Mouse (Mus musculus): ENCODE measurements around the gene Ccng2. TPM values are rescaled to one million over a fixed set of nuclear protein-coding genes. Genes with fewer than 3 reads are reported as not detected.

Gene Ccng2
- 63.3 and 66.6 TPM in 2 replicates for polyA plus RNA-seq (2015; fragmentation: Nextera tagmentation; extraction: Ambion mirVana)

DNA sequence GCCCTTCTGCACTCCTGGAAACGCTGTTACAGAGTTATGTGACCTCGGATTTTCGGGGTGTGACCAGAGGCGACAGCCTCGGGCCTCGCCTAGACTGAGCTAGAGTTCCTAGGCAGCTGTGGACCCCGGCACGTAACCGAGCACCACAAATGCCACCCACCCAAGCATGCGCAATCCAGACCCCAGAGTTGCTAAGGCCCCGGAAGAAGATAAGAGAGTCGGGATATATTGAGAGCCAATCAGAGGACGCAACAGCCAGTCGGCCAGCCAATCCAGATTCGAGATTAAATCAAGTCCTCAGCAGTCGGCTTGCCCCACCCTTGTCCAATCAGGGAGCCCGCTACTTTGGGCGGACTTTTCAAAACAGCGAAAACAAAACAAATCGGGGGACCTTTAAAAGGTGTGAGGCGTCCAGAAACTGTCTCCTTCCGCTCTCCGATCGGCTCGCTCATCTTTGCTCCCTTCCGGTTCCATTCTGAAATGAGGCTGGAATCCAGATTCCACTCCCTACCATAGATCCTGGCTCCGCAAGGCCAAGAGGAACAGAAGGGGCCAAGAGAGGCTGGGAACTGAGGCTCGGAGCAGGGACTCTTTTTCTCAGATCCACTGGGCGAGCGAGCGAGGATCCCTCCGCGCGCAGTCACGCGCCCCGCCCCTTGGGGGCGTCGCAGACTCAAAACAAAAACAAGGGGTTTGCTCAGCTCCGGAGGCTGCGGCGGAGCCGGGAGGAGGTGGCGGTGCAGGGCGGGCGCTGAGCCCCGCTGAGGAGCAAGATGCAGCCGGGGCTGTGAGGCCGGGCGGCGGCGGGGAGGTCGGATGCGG is at the start of gene Ccng2:
Gene Ccng2 (plus strand): TSS at position 375 of the 822 bp plus-strand sequence.
- no peaks in the 10 kb centered on the region for H3K27me3 ChIP-seq (replicated peaks; ENCODE audit: control insufficient read depth, insufficient read depth, low read length)
- H3K9me3 ChIP-seq (ENCODE audit: control insufficient read depth, low read length) = no peaks in the 10 kb centered on the region
- peaks cover 14% of the 10 kb centered on the region for H3K4me1 ChIP-seq (ENCODE audit: control insufficient read depth, insufficient read depth, low read depth, low read length)
- peak within 1 kb of the TSS; percentile 95 for H3K27ac ChIP-seq (ENCODE audit: low read depth, low read length)
- ATAC-seq = peak; percentile 98
- peaks cover 13% of the 10 kb centered on the region for H3K36me3 ChIP-seq (ENCODE audit: control insufficient read depth, insufficient read depth, low read length)
- peak within 1 kb of the TSS; percentile 95 for H3K9ac ChIP-seq (ENCODE audit: low read depth, low read length)
- under 1% methylated on average over 54 of the region's 54 CpGs for WGBS
- H3K4me2 ChIP-seq (ENCODE audit: low read length) = peak within 1 kb of the TSS; percentile 70
- H3K4me3 ChIP-seq (ENCODE audit: low read length) = peak within 1 kb of the TSS; percentile 92

- no peak overlapping the region for H3K9ac ChIP-seq (ENCODE audit: low read depth, low read length)
- H3K4me2 ChIP-seq (ENCODE audit: low read length) = no peak overlapping the region
- WGBS = 92% methylated on average over 3 of the region's 3 CpGs
- no peak for ATAC-seq
- H3K4me1 ChIP-seq (ENCODE audit: control insufficient read depth, insufficient read depth, low read depth, low read length) = no peaks in the 10 kb centered on the region
- H3K36me3 ChIP-seq (ENCODE audit: control insufficient read depth, insufficient read depth, low read length) = no peaks in the 10 kb centered on the region
- H3K4me3 ChIP-seq (ENCODE audit: low read length) = no peak overlapping the region
- H3K27me3 ChIP-seq (replicated peaks; ENCODE audit: control insufficient read depth, insufficient read depth, low read length) = no peaks in the 10 kb centered on the region
- H3K9me3 ChIP-seq (ENCODE audit: control insufficient read depth, low read length) = no peaks in the 10 kb centered on the region
- H3K27ac ChIP-seq (ENCODE audit: low read depth, low read length) = no peak overlapping the region
These were observed 48.7 kb upstream of the Ccng2 start for GRCm38 (mm10) chr5:93218375-93218774.

DNA sequence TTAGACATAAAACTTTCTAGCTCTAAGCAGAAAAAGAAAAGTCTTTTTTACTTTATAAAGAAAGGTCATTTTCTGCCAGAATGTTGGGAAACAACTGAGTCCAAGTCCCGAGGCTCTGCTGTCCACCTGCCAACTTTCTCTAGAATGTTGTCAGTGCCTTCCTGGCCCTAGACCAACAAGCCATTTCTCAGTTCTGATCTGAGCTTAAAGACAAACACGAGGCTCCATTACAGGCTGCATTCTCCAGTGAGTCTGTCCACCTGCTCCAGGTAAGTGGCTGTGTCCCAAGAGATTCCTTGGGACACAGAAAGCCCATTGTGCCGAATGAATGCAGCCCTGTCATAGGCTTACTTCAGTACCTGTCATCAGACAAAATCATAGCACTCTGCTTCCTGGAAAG is 45.4 kb upstream of the Ccng2 start:
- H3K27me3 ChIP-seq (replicated peaks; ENCODE audit: control insufficient read depth, insufficient read depth, low read length) = no peaks in the 10 kb centered on the region
- H3K4me1 ChIP-seq (ENCODE audit: control insufficient read depth, insufficient read depth, low read depth, low read length) = no peaks in the 10 kb centered on the region
- H3K36me3 ChIP-seq (ENCODE audit: control insufficient read depth, insufficient read depth, low read length) = no peaks in the 10 kb centered on the region
- H3K27ac ChIP-seq (ENCODE audit: low read depth, low read length) = no peak overlapping the region
- WGBS = 64% methylated on average over 3 of the region's 3 CpGs
- H3K4me2 ChIP-seq (ENCODE audit: low read length) = no peak overlapping the region
- H3K9me3 ChIP-seq (ENCODE audit: control insufficient read depth, low read length) = no peaks in the 10 kb centered on the region
- no peak for ATAC-seq
- no peak overlapping the region for H3K9ac ChIP-seq (ENCODE audit: low read depth, low read length)
- no peak overlapping the region for H3K4me3 ChIP-seq (ENCODE audit: low read length)

DNA sequence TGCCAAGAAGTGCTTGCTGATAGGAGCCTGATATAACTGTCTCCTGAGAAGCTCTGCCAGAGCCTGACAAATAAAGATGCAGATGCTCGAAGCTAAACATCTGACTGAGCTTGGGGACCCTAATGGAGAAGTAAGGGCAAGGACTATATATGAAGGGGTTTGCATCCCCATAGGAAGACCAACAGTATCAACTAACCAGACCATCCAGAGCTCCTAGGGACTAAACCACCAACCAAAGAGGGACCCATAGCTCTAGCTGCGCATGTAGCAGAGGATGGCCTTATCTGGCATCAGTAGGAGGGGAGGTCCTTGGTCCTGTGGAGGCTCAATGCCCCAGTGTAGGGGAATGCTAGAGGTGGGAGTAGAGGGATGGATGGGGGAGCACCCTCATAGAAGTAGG is 42.5 kb upstream of the Ccng2 start:
- Histone ChIP-seq H3K9me3 (ENCODE audit: control insufficient read depth, low read length) (no peaks in the 10 kb centered on the region), H3K4me3 (ENCODE audit: low read length) (no peak overlapping the region), H3K4me1 (ENCODE audit: control insufficient read depth, insufficient read depth, low read depth, low read length) (no peaks in the 10 kb centered on the region), H3K27ac (ENCODE audit: low read depth, low read length) (no peak overlapping the region), H3K27me3 (replicated peaks; ENCODE audit: control insufficient read depth, insufficient read depth, low read length) (no peaks in the 10 kb centered on the region), H3K4me2 (ENCODE audit: low read length) (no peak overlapping the region), H3K36me3 (ENCODE audit: control insufficient read depth, insufficient read depth, low read length) (no peaks in the 10 kb centered on the region), H3K9ac (ENCODE audit: low read depth, low read length) (no peak overlapping the region)
- 90% methylated on average over 2 of the region's 2 CpGs for WGBS
- no peak for ATAC-seq

DNA sequence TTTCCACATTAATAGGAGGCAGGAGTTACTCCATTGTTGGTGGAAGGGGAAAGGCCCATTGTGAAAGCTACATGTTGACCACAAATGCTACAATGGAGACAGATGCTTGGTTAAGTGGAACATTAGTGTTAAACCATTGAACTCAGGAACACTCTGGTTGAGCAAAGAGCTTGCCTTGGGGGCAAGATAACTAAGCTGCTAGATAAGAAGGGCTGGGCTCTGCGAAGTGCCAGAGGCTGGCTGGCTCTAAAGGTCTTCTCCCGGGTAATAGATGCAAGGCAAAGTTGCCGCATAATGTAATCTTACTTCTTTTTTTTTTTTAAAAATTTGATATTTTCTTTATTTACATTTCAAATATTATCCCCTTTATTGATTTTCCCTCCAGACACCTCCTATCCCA is 39.9 kb upstream of the Ccng2 start:
- WGBS = 95% methylated on average over 3 of the region's 3 CpGs
- Histone ChIP-seq H3K4me3 (ENCODE audit: low read length) (no peak overlapping the region), H3K27ac (ENCODE audit: low read depth, low read length) (no peak overlapping the region), H3K4me1 (ENCODE audit: control insufficient read depth, insufficient read depth, low read depth, low read length) (no peaks in the 10 kb centered on the region), H3K36me3 (ENCODE audit: control insufficient read depth, insufficient read depth, low read length) (no peaks in the 10 kb centered on the region), H3K9ac (ENCODE audit: low read depth, low read length) (no peak overlapping the region), H3K4me2 (ENCODE audit: low read length) (no peak overlapping the region), H3K9me3 (ENCODE audit: control insufficient read depth, low read length) (no peaks in the 10 kb centered on the region), H3K27me3 (replicated peaks; ENCODE audit: control insufficient read depth, insufficient read depth, low read length) (no peaks in the 10 kb centered on the region)
- no peak for ATAC-seq

- Histone ChIP-seq H3K27me3 (replicated peaks; ENCODE audit: control insufficient read depth, insufficient read depth, low read length) (no peaks in the 10 kb centered on the region), H3K4me2 (ENCODE audit: low read length) (no peak overlapping the region), H3K9me3 (ENCODE audit: control insufficient read depth, low read length) (no peaks in the 10 kb centered on the region), H3K36me3 (ENCODE audit: control insufficient read depth, insufficient read depth, low read length) (no peaks in the 10 kb centered on the region), H3K4me3 (ENCODE audit: low read length) (no peak overlapping the region), H3K4me1 (ENCODE audit: control insufficient read depth, insufficient read depth, low read depth, low read length) (no peaks in the 10 kb centered on the region), H3K27ac (ENCODE audit: low read depth, low read length) (no peak overlapping the region), H3K9ac (ENCODE audit: low read depth, low read length) (no peak overlapping the region)
- no peak for ATAC-seq
- 89% methylated on average over 2 of the region's 2 CpGs for WGBS
These were observed 37.5 kb upstream of the Ccng2 start for GRCm38 (mm10) chr5:93229527-93229926.

DNA sequence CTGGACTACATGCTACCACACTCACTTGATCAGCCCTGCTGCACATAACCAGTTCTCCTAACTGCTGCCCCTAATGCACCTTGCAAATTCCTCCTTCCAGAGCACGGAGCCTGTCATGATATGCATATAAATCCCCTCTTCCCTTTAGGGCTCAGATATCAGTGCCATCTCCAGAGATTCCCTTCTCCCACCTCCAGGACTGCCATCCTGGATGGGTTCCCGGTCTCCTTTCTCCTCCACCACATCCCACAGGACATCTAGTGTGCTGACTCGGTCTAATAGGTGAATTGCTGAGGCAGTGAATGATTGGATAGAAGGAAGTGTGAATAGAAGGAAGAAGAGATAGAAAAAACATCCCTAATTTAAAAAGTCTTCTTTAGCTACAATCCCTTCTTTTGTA is 35.3 kb upstream of the Ccng2 start:
- no peaks in the 10 kb centered on the region for H3K9me3 ChIP-seq (ENCODE audit: control insufficient read depth, low read length)
- H3K9ac ChIP-seq (ENCODE audit: low read depth, low read length) = no peak overlapping the region
- 69% methylated on average over 3 of the region's 3 CpGs for WGBS
- no peaks in the 10 kb centered on the region for H3K36me3 ChIP-seq (ENCODE audit: control insufficient read depth, insufficient read depth, low read length)
- H3K27ac ChIP-seq (ENCODE audit: low read depth, low read length) = no peak overlapping the region
- no peak overlapping the region for H3K4me3 ChIP-seq (ENCODE audit: low read length)
- ATAC-seq = no peak
- no peak overlapping the region for H3K4me2 ChIP-seq (ENCODE audit: low read length)
- H3K27me3 ChIP-seq (replicated peaks; ENCODE audit: control insufficient read depth, insufficient read depth, low read length) = no peaks in the 10 kb centered on the region
- no peaks in the 10 kb centered on the region for H3K4me1 ChIP-seq (ENCODE audit: control insufficient read depth, insufficient read depth, low read depth, low read length)

DNA sequence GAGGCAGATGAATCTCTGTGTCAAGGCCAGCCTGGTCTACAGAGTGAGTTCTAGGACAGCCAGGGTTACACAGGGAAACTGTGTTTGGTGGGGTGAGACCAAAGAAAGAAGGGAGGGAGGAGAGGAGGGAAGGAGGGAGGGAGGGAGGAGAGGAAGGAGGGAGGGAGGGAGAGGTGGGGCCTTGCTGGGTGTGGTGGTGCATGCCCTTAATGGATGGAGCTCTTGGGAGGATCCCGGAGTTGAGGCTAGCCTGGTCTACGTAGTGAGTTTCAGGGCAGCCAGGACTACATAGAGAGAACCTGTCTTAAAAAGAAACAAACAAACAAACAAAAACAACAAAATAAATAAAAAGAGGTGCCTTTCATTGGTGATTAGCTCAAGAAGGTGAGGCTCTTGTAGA is 34.2 kb upstream of the Ccng2 start:
- Histone ChIP-seq H3K36me3 (ENCODE audit: control insufficient read depth, insufficient read depth, low read length) (no peaks in the 10 kb centered on the region), H3K27me3 (replicated peaks; ENCODE audit: control insufficient read depth, insufficient read depth, low read length) (no peaks in the 10 kb centered on the region), H3K4me1 (ENCODE audit: control insufficient read depth, insufficient read depth, low read depth, low read length) (no peaks in the 10 kb centered on the region), H3K4me2 (ENCODE audit: low read length) (no peak overlapping the region), H3K4me3 (ENCODE audit: low read length) (no peak overlapping the region), H3K27ac (ENCODE audit: low read depth, low read length) (no peak overlapping the region), H3K9me3 (ENCODE audit: control insufficient read depth, low read length) (no peaks in the 10 kb centered on the region), H3K9ac (ENCODE audit: low read depth, low read length) (no peak overlapping the region)
- ATAC-seq = no peak
- WGBS = 92% methylated on average over 2 of the region's 2 CpGs

DNA sequence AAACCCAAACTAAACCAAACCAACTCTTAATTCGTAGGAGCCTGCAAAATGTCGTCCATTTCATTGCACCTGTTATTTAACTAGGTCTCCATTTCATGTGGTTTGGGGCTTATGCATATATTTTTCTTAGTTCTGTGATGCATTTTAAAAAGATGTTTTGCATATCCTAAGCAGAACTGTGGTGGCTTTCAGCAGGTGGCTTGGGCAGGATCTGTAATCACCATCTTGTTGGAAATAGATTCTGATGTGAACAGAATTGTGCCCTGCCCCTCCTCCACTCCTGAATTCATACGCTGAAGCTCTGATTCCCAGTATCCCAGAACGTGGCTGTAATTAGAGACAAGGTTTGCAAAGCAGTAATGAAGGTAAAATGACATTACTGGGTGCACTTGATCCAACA is 32.9 kb upstream of the Ccng2 start:
- Histone ChIP-seq H3K4me3 (ENCODE audit: low read length) (no peak overlapping the region), H3K27ac (ENCODE audit: low read depth, low read length) (no peak overlapping the region), H3K36me3 (ENCODE audit: control insufficient read depth, insufficient read depth, low read length) (no peaks in the 10 kb centered on the region), H3K4me2 (ENCODE audit: low read length) (no peak overlapping the region), H3K27me3 (replicated peaks; ENCODE audit: control insufficient read depth, insufficient read depth, low read length) (no peaks in the 10 kb centered on the region), H3K9me3 (ENCODE audit: control insufficient read depth, low read length) (no peaks in the 10 kb centered on the region), H3K4me1 (ENCODE audit: control insufficient read depth, insufficient read depth, low read depth, low read length) (no peaks in the 10 kb centered on the region), H3K9ac (ENCODE audit: low read depth, low read length) (no peak overlapping the region)
- 73% methylated on average over 4 of the region's 4 CpGs for WGBS
- ATAC-seq = no peak

Data from hindbrain, embryonic 16.5 days (tissue).